Mouse (Mus musculus) activated CD4-positive, CD25-positive, alpha-beta regulatory T cell (primary cell): ENCODE measurements around the gene Olfr1496. TPM values are rescaled to one million over a fixed set of nuclear protein-coding genes. Genes with fewer than 3 reads are reported as not detected.

ENCODE experiments used
- polyA plus RNA-seq, 2 experiments: library from polyadenylated mRNA; unstranded; fragments of 100-300 nt; shearing (Covaris generic); gene quantifications; one replicate each; pipeline ENCODE4 v1.2.1; 2017

The Olfr1496 gene
- not detected for polyA plus RNA-seq

GRCm38 (mm10) chr19:13777578-13777977, at the start of gene Olfr1496:
TSS of gene Olfr1496 (plus strand) at chr19:13777878.

DNA sequence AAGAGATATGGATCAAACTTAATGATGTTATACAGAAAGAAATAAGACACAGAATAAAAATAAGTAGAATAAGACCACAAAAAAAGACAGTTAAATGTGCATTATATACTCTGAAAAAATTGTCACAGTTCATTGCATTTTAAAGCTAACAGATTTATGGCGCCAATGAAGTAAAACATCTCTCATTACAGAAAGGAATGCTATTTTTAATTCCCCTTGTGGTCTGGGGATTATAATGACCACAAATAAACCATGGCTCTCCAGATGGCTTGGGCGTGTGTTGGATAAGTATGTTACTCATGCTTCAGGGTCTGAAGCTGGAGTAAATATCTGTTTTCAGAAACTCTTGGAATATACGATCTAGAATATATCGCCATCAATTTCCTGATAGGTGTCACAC, 38.2 kb upstream of the Olfr1496 start, which contains the start of gene Olfr1494:
Olfr1494 (plus strand) TSS at position 301 of the 400 bp plus-strand sequence.

GRCm38 (mm10) chr19:13764306-13764705, 13.4 kb upstream of the Olfr1496 start, which contains the start of gene Olfr1495:
TSS of gene Olfr1495 (plus strand) at chr19:13764606.

GRCm38 (mm10) chr19:13798102-13798501, 20.4 kb downstream of the Olfr1496 start, which contains the start of gene Olfr1497:
TSS of gene Olfr1497 (minus strand) at chr19:13798202.

DNA sequence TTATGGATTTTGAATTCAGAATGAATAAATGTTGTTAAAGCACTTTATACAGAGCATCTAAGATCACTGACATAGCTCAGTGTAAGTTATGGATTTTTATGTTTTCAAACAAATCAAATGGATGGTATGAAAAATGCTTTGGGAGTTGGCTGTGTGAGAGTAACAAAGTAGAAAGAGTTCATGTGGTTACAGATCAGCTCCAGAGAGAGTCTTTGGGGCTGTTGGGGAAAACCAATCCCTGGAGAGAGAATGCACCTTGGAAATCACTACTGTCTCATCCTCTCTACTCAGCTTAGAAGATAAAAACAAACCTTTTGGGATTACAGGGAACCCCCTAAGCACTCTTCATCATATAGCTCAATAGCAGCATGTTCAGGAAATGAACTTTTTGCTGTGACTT, 41.7 kb downstream of the Olfr1496 start, which contains the start of gene Olfr1499:
Olfr1499 (minus strand) TSS at position 101 of the 400 bp plus-strand sequence.

DNA sequence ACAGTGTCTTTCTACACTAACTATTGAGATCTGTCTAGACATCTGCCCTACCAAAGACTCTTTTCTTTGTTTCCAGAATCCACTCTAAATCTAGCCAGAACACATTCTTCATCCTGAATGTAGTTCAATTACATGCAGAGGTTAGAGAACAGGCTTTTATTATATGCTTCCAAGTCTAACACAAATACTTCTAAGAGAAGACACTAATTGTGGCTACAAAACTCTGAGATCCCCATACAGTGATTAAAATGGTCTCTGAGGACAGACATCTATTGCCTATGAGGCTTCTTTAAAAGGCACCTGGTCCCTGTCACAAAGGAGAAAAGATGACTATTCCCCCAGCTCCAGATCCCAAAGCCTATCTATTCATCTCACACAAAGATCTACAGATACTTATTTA, 52.7 kb downstream of the Olfr1496 start, which contains the start of gene Olfr1500:
Olfr1500 (minus strand) TSS at position 101 of the 400 bp plus-strand sequence.

Other genes with a start within 250 kb of the Olfr1496 start
- not detected for gene Olfr1480, start 250.0 kb upstream of the Olfr1496 start, polyA plus RNA-seq
- not detected for gene Olfr1484, start 194.4 kb upstream of the Olfr1496 start, polyA plus RNA-seq
- under 1 TPM in 1 of 2 experiments, not detected in 1; 0.06 TPM for gene Olfr1487, start 160.5 kb upstream of the Olfr1496 start, polyA plus RNA-seq
- gene Olfr1489, start 146.3 kb upstream of the Olfr1496 start, polyA plus RNA-seq, result not detected
- under 1 TPM in 1 of 2 experiments, not detected in 1; 0.34 TPM for gene Olfr1490, start 126.8 kb upstream of the Olfr1496 start, polyA plus RNA-seq
- not detected for gene Olfr1491, start 80.6 kb upstream of the Olfr1496 start, polyA plus RNA-seq
- gene Olfr1493-ps1, start 54.6 kb upstream of the Olfr1496 start, polyA plus RNA-seq, result under 1 TPM in 1 of 2 experiments, not detected in 1; 0.10 TPM
- gene Olfr1494, start 38.1 kb upstream of the Olfr1496 start, polyA plus RNA-seq, result under 1 TPM in 1 of 2 experiments, not detected in 1; 0.20 TPM
- gene Olfr1495, start 13.3 kb upstream of the Olfr1496 start, polyA plus RNA-seq, result not detected
- not detected for gene Olfr1497, start 20.3 kb downstream of the Olfr1496 start, polyA plus RNA-seq
- gene Olfr1499, start 41.6 kb downstream of the Olfr1496 start, polyA plus RNA-seq, result under 1 TPM in 1 of 2 experiments, not detected in 1; 0.08 TPM
- gene Olfr1500, start 52.6 kb downstream of the Olfr1496 start, polyA plus RNA-seq, result not detected
- under 1 TPM in 1 of 2 experiments, not detected in 1; 0.70 TPM for gene Olfr1501, start 72.8 kb downstream of the Olfr1496 start, polyA plus RNA-seq
- gene Olfr1502, start 83.9 kb downstream of the Olfr1496 start, polyA plus RNA-seq, result not detected
- gene Olfr1504, start 120.0 kb downstream of the Olfr1496 start, polyA plus RNA-seq, result under 1 TPM in 1 of 2 experiments, not detected in 1; 0.38 TPM
- not detected for gene Olfr1505, start 135.7 kb downstream of the Olfr1496 start, polyA plus RNA-seq